Mouse (Mus musculus) embryonic facial prominence, embryonic 14.5 days (tissue): ENCODE results near the gene Exph5. TPM values are rescaled to one million over a fixed set of nuclear protein-coding genes. Genes with fewer than 3 reads are reported as not detected.

Experiments used
- ATAC-seq: fragments of 200-750 bp; cut with Nextera tagmentation; 2 replicates; pipeline ENCODE4 v1.8.0; 2017; ENCODE audit warnings: low read depth, moderate number of reproducible peaks, moderate TSS enrichment
- DNase-seq: peaks from one replicate; pipeline ENCODE4 v3.0.0-alpha.2; 2015; ENCODE audit warnings: low spot score
- H3K27ac ChIP-seq: fragments of 300-500 bp; sonication (generic); replicated peaks from 2 replicates; pipeline ENCODE4 v1.5.1; 2014; ENCODE audit warnings: low read depth, mild to moderate bottlenecking, low read length, moderate library complexity
- H3K27me3 ChIP-seq: fragments of 300-500 bp; sonication (generic); replicated peaks from 2 replicates; pipeline ENCODE4 v1.6.1; 2014; ENCODE audit warnings: low read length; ENCODE audit not compliant: control insufficient read depth, insufficient read depth
- H3K36me3 ChIP-seq: fragments of 300-500 bp; sonication (generic); 2 replicates; pipeline ENCODE4 v1.6.1; 2014; ENCODE audit warnings: low read length, mixed read lengths; ENCODE audit not compliant: control insufficient read depth, insufficient read depth
- H3K4me1 ChIP-seq: fragments of 300-500 bp; sonication (generic); 2 replicates; pipeline ENCODE4 v1.6.1; 2014; ENCODE audit warnings: antibody characterized with exemption, low read length; ENCODE audit not compliant: control insufficient read depth, insufficient read depth
- H3K4me2 ChIP-seq: fragments of 300-500 bp; sonication (generic); 2 replicates; pipeline ENCODE4 v1.6.1; 2014; ENCODE audit warnings: low read depth, mild to moderate bottlenecking, low read length, moderate library complexity, mixed read lengths
- H3K4me3 ChIP-seq: fragments of 300-500 bp; sonication (generic); 2 replicates; pipeline ENCODE4 v1.5.1; 2014; ENCODE audit warnings: low read depth, mild to moderate bottlenecking, low read length
- H3K9ac ChIP-seq: fragments of 300-500 bp; sonication (generic); 2 replicates; pipeline ENCODE4 v1.6.1; 2014; ENCODE audit warnings: low read depth, mild to moderate bottlenecking, low read length, moderate library complexity, mixed read lengths
- H3K9me3 ChIP-seq: fragments of 300-500 bp; sonication (generic); 2 replicates; pipeline ENCODE4 v1.6.1; 2016; ENCODE audit warnings: low read length; ENCODE audit not compliant: control insufficient read depth
- WGBS: fragments of 180-500 bp; shearing (Covaris S2); extraction: QIAGEN DNeasy Blood & Tissue Kit; methylation state at CpG from one replicate; pipeline ENCODE4 v1.1.7; 2014; 5-methylcytosine and 5-hydroxymethylcytosine counted together
- polyA plus RNA-seq: library from polyadenylated mRNA; unstranded; fragments of >200 nt; fragmentation: Nextera tagmentation; extraction: Ambion mirVana; gene quantifications from 2 replicates; pipeline ENCODE4 v1.2.1, GENCODE M21; 2014

Gene Exph5
- polyA plus RNA-seq, 1 experiment from 2014 or later: 1.7 TPM

DNA sequence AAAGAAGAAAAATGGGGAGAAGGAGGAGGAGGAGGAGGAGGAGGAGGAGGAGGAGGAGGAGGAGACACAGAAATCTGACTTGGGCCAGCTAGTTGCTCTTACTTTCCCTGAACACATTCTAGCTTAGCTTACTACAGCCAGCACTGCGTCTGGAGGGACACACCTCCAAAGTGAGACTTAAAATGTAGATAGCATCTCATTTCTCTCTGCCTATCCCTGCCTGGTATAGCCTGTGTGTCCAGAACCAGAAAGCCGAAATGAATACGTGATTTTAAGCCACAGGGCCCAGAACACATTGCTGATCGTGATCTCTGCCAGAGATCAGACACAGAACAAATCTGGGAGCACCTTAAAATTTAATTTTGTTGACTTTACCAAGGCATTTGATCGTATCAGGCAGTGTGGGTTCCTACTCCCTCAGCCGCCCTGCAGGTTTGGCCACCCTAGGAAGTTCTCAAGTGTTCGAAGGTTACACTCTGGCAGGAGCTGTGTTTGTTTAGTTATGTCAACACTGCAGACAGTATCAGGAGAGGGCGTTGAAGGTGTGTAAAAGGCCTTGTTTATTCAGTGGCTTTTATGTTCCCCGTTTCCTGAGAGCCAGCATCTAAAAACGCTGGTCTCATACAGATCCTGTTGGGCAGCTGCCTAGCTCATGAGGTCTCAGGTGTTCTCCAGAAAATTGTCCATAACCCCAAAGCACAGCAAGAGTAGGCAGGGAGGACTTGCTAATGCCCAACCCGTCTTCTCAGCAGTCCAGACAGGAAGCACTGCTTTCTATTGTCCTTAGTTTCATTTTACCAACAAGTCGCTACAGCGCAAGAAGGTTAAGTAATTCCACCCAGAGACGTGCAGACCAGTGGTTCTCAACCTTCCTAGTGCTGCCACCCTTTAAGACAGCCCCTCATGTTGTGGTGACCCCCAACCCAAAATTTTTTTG, 55.0 kb downstream of the Exph5 start:
- DNase-seq (peak; percentile 71), ATAC-seq (peak; percentile 80)
- H3K4me3 ChIP-seq: no peak overlapping the region
- H3K27ac ChIP-seq: no peak overlapping the region
- no peaks in the 10 kb centered on the region for H3K27me3 ChIP-seq
- no peaks in the 10 kb centered on the region for H3K4me1 ChIP-seq
- no peaks in the 10 kb centered on the region for H3K9me3 ChIP-seq
- H3K36me3 ChIP-seq: no peaks in the 10 kb centered on the region
- WGBS: 47% methylated on average over 14 of the region's 14 CpGs
- no peak overlapping the region for H3K9ac ChIP-seq
- no peak overlapping the region for H3K4me2 ChIP-seq

DNA sequence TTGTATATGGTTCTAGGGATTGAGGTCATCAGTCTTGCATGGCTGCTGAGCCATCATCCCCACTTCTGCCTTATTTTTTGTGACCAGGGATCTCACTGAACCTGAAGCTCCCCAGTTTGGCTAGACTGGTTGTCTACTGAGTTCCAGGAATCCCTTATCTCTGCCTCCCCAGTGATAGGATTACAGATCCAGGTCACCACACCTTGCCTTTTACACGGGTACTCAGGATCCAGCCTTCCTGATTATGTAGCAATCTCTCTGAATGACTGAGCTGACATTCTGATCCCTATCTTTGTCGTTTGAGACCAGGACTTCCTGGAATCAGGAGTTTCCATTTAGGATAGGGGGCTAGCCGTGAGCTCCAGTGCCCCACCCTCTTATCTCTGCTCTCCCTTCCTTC, 69.9 kb downstream of the Exph5 start:
- no peak overlapping the region for H3K9ac ChIP-seq
- ATAC-seq (no peak), DNase-seq (no peak)
- H3K4me1 ChIP-seq: no peaks in the 10 kb centered on the region
- no peaks in the 10 kb centered on the region for H3K27me3 ChIP-seq
- H3K4me2 ChIP-seq: no peak overlapping the region
- H3K9me3 ChIP-seq: no peaks in the 10 kb centered on the region
- H3K36me3 ChIP-seq: no peaks in the 10 kb centered on the region
- H3K27ac ChIP-seq: no peak overlapping the region
- no peak overlapping the region for H3K4me3 ChIP-seq
- WGBS: 55% methylated on average over 3 of the region's 3 CpGs

DNA sequence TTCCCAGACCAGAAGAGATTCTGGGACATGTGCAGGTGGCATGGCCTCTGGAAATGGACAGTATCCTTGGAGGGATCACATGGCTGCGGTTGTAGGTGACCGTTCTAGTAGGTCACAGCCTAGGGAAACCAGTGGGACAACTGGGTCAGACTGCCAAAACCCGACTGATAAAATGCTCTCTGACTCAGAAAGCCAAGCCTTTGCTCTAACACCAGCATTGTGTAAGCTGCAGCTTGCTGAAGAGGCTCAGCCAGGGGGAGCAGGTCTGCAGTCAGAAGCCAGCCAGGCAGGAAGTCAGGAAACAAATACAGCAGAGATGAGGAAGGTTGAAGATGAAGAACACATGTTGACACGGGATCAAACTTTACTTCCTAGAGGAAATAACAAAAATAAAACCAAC, 74.4 kb downstream of the Exph5 start:
- DNase-seq: peak; percentile 13
- no peak for ATAC-seq

DNA sequence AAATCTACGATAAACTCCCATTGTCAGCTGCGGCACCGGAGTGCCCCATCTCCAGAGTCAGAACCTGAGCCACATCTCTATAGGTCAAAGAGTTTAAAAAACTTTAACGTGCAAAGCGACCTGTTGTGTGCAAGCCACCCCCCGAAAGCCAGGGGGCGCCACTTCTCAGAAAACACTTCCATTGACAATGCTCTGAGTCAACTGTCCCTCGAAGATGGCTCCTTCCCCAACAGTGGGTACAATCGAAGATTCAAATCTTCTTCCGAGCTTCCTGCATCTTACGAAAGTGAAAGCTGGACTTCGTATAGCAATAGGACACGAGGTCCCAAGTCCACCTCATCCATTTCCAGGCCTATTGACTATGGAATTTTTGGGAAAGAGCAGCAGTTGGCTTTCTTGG, 75.3 kb downstream of the Exph5 start:
- no peak overlapping the region for H3K27ac ChIP-seq
- H3K4me1 ChIP-seq: no peaks in the 10 kb centered on the region
- H3K36me3 ChIP-seq: no peaks in the 10 kb centered on the region
- no peak overlapping the region for H3K9ac ChIP-seq
- H3K27me3 ChIP-seq: no peaks in the 10 kb centered on the region
- no peak overlapping the region for H3K4me3 ChIP-seq
- ATAC-seq (no peak), DNase-seq (no peak)
- no peak overlapping the region for H3K4me2 ChIP-seq
- WGBS: 83% methylated on average over 13 of the region's 13 CpGs
- H3K9me3 ChIP-seq: no peaks in the 10 kb centered on the region

More for the DNA sequence above, 74.4 kb downstream of the Exph5 start:
- 65% methylated on average over 4 of the region's 4 CpGs for whole genome bisulfite sequencing
- Histone ChIP-seq H3K27me3 (no peaks in the 10 kb centered on the region), H3K9ac (no peak overlapping the region), H3K27ac (no peak overlapping the region), H3K36me3 (no peaks in the 10 kb centered on the region), H3K4me1 (no peaks in the 10 kb centered on the region), H3K4me2 (no peak overlapping the region), H3K4me3 (no peak overlapping the region), H3K9me3 (no peaks in the 10 kb centered on the region)

DNA sequence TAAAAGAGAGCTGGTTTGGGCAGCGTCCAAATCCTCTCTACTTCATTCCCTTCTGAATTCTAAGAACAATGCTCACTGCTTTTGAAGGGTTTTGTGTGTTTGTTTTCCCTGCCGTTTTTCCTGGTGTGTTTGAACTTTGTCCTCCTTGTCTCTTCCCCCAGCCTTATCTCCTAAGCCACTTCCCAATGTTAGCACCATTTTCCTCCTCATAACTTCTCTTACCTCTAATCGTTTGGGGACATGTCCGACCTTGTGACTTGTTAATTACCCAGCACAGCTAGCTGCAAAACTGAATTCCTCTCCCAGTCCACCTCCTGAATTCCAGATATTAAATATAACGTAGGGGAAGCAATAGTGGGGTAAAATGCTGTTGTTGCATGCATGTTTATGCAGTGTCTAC, 76.1 kb downstream of the Exph5 start:
- WGBS: 51% methylated on average over 5 of the region's 5 CpGs
- no peak for DNase-seq

DNA sequence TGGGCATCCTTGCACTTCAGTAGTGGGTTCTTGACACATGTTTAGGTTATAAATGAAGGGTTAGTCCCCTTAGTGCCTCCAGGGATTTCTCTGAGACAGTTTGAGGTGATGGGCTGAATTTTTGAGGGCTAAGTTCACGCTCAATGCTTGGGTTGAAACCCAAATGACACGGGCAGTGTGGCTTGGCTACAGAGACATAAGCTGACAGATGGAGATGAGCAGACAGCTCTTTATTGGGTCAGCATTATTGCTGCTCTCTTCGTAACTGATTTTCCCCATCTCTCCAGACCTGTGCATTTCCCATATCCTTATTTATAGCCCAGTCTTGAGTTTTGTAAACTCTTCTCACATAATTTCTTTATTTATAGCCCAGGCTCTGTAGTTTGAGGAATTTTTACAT, 76.7 kb downstream of the Exph5 start:
- Histone ChIP-seq H3K36me3 (no peaks in the 10 kb centered on the region), H3K4me3 (no peak overlapping the region), H3K27me3 (no peaks in the 10 kb centered on the region), H3K27ac (no peak overlapping the region), H3K9ac (no peak overlapping the region), H3K9me3 (no peaks in the 10 kb centered on the region), H3K4me1 (0 out of 2 replicates have a peak, but pooled peaks cover 1% of the 10 kb centered on the region), H3K4me2 (no peak overlapping the region)
- ATAC-seq: no peak
- WGBS: 60% methylated on average over 3 of the region's 3 CpGs
- DNase-seq: no peak

More for the DNA sequence above, 76.1 kb downstream of the Exph5 start:
- Histone ChIP-seq H3K9me3 (no peaks in the 10 kb centered on the region), H3K27ac (no peak overlapping the region), H3K36me3 (no peaks in the 10 kb centered on the region), H3K9ac (no peak overlapping the region), H3K27me3 (no peaks in the 10 kb centered on the region), H3K4me2 (no peak overlapping the region), H3K4me3 (no peak overlapping the region), H3K4me1 (no peaks in the 10 kb centered on the region)
- ATAC-seq: no peak

DNA sequence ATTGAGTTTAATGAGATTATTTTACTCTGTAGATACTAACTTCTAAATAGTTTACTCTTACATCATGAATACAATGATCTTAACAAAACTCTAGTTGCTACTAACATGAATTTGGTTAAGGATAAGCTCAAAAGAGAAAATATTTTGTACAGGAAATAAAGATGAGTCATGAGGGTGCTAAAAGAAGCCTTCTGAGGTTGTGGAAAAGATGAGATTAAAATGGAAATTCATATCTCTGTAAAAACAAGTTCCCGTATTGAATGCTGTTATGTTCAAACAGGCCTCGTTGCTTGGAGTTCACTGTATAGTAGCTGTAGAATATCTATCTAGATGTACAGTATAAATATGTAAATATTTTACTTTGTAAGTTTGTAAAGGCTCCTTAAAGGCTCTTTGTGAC, 79.1 kb downstream of the Exph5 start:
- Histone ChIP-seq H3K4me3 (no peak overlapping the region), H3K9me3 (no peaks in the 10 kb centered on the region), H3K27me3 (no peaks in the 10 kb centered on the region), H3K36me3 (no peaks in the 10 kb centered on the region), H3K9ac (no peak overlapping the region), H3K27ac (no peak overlapping the region), H3K4me1 (peaks cover 9% of the 10 kb centered on the region; the same call in 1 of the 2 replicates), H3K4me2 (no peak overlapping the region)
- DNase-seq: no peak
- ATAC-seq: no peak
- WGBS: 78% methylated on average over 2 of the region's 2 CpGs

DNA sequence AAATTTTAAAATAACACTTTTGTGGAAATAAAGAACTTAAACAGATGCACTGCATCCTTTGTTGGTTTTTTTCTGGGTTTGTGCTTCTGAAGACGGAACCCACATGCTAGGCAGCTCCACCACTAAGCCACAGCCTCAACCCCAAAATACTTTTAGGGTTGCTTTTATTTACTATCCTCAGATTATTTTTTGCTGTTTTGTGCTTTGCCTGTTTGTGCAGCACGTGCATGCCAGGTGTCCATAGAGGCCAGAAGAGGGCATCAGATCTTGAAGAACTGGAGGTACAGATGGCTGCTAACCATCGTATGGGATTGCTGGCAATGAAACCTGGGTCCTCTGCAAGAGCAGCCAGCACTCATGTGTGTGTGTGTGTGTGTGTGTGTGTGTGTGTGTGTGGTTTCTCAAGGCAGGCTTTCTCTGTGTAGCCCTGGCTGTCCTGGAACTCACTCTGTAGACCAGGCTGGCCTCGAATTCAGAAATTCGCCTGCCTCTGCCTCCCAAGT, 79.7 kb downstream of the Exph5 start:
- DNase-seq: no peak
- Histone ChIP-seq H3K4me2 (no peak overlapping the region), H3K27ac (no peak overlapping the region), H3K9me3 (no peaks in the 10 kb centered on the region), H3K9ac (no peak overlapping the region), H3K27me3 (no peaks in the 10 kb centered on the region), H3K4me3 (no peak overlapping the region), H3K36me3 (no peaks in the 10 kb centered on the region), H3K4me1 (peaks cover 9% of the 10 kb centered on the region; the same call in 1 of the 2 replicates)
- 72% methylated on average over 5 of the region's 5 CpGs for WGBS
- ATAC-seq: no peak
